Mouse (Mus musculus) limb, embryonic 11.5 days (tissue): Measurements from ENCODE around the gene Tex38. TPM values are rescaled to one million over a fixed set of nuclear protein-coding genes. Genes with fewer than 3 reads are reported as not detected.

Experiments
- ATAC-seq: fragments of 200-750 bp; cut with Nextera tagmentation; 2 replicates; pipeline ENCODE4 v1.8.0; 2017; ENCODE audit warnings: low read depth; ENCODE audit not compliant: insufficient number of reproducible peaks, low FRiP score, low TSS enrichment
- DNase-seq: peaks from one replicate; pipeline ENCODE4 v3.0.0-alpha.2; 2015; ENCODE audit warnings: low spot score
- H3K27ac ChIP-seq: fragments of 300-500 bp; sonication (generic); replicated peaks from 2 replicates; pipeline ENCODE4 v1.5.1; 2014; ENCODE audit warnings: low read depth, mild to moderate bottlenecking, low read length
- H3K27me3 ChIP-seq: fragments of 300-500 bp; sonication (generic); 2 replicates; pipeline ENCODE4 v1.6.1; 2014; ENCODE audit warnings: mild to moderate bottlenecking, low read length, mixed read lengths; ENCODE audit not compliant: control insufficient read depth, insufficient read depth
- H3K36me3 ChIP-seq: fragments of 300-500 bp; sonication (generic); 2 replicates; pipeline ENCODE4 v1.6.1; 2014; ENCODE audit warnings: mild to moderate bottlenecking, low read length, moderate library complexity, mixed read lengths; ENCODE audit not compliant: control insufficient read depth, insufficient read depth
- H3K4me1 ChIP-seq: fragments of 300-500 bp; sonication (generic); 2 replicates; pipeline ENCODE4 v1.6.1; 2014; ENCODE audit warnings: low read length, mixed read lengths; ENCODE audit not compliant: control insufficient read depth, insufficient read depth
- H3K4me2 ChIP-seq: fragments of 300-500 bp; sonication (generic); 2 replicates; pipeline ENCODE4 v1.6.1; 2014; ENCODE audit warnings: low read depth, mild to moderate bottlenecking, moderate library complexity; ENCODE audit not compliant: severe bottlenecking
- H3K4me3 ChIP-seq: fragments of 300-500 bp; sonication (generic); 2 replicates; pipeline ENCODE4 v1.5.1; 2014; ENCODE audit warnings: low read depth, low read length
- H3K9ac ChIP-seq: fragments of 300-500 bp; sonication (generic); 2 replicates; pipeline ENCODE4 v1.6.1; 2014; ENCODE audit warnings: mild to moderate bottlenecking, low read length
- H3K9me3 ChIP-seq: fragments of 300-500 bp; sonication (generic); 2 replicates; pipeline ENCODE4 v1.6.1; 2016; ENCODE audit warnings: low read length; ENCODE audit not compliant: control insufficient read depth
- WGBS: fragments of 180-500 bp; shearing (Covaris S2); extraction: QIAGEN DNeasy Blood & Tissue Kit; methylation state at CpG from one replicate; pipeline ENCODE4 v1.1.7; 2014; 5-methylcytosine and 5-hydroxymethylcytosine counted together
- polyA plus RNA-seq: library from polyadenylated mRNA; unstranded; fragments of >200 nt; fragmentation: Nextera tagmentation; extraction: Ambion mirVana; gene quantifications from 2 replicates; pipeline ENCODE4 v1.2.1, GENCODE M21; 2014

Gene Tex38
- polyA plus RNA-seq, 1 experiment from 2014 or later = 0.32 TPM

DNA sequence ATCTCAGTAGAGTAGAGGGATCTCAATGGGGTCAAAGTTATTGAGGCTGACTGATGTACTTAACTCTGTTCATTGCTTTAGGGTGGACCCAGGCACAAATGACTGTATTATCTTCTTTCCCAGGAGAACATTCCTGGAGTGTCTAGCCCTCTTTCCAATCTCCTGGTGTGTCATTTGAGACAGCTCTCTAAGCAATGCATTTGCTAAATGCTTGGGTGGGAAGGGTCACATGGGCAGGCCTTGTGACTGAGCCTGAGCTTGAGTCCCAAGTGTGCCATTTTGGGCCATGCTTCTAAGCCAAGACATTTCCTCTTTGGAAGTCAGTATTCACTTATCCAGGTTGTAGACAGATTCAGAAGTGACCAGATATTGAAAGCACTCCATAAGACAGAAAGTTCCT lies 40.6 kb upstream of the Tex38 start:
- no peaks in the 10 kb centered on the region for H3K27me3 ChIP-seq
- DNase-seq (no peak), ATAC-seq (no peak)
- no peaks in the 10 kb centered on the region for H3K36me3 ChIP-seq
- no peaks in the 10 kb centered on the region for H3K9me3 ChIP-seq
- H3K4me2 ChIP-seq = no peak overlapping the region
- H3K4me1 ChIP-seq = no peaks in the 10 kb centered on the region
- H3K4me3 ChIP-seq = no peak overlapping the region
- H3K27ac ChIP-seq = no peak overlapping the region
- no peak overlapping the region for H3K9ac ChIP-seq

DNA sequence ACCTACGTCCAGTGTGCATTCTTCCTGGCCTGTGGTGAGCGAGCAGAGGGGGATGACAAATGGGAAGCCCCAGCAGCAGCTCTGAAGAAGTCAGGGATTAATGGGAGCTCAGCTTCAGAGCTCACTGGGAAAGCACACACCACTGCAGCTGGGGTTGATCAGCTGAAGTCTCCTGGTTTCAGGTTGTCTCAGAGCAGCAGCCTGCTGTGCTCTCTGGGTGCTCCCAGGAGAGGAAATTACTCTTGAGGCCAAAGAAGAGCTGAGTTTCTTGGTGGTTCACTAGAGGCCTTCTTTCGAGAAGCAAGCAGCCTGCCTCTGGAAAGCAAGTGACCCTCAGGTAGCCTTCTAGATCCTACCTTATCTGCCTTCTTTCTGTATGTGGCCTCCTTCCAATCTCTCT lies 40.1 kb upstream of the Tex38 start:
- H3K27me3 ChIP-seq = no peaks in the 10 kb centered on the region
- no peaks in the 10 kb centered on the region for H3K4me1 ChIP-seq
- H3K4me2 ChIP-seq = no peak overlapping the region
- no peak overlapping the region for H3K9ac ChIP-seq
- H3K9me3 ChIP-seq = no peaks in the 10 kb centered on the region
- DNase-seq (no peak), ATAC-seq (no peak)
- H3K27ac ChIP-seq = no peak overlapping the region
- no peak overlapping the region for H3K4me3 ChIP-seq
- 72% methylated on average over 3 of the region's 3 CpGs for WGBS
- no peaks in the 10 kb centered on the region for H3K36me3 ChIP-seq

DNA sequence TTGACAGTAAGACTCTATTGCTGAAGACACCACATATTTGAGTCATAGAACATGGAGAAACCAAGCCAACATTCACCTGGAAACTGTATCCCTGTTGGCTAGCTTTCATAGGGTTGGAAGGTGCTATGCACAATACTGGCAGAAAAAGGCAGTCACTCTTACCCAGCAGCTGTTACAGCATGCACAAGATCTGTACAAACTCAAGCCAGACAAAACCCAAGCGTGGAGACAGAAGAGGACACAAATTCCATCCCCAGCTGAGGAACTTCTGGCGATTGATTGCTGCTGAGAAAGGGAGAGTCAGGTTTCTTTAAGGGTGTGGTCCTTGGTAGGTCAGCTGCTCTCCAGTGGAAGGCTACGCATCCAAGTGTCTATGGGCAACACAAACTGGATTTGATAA lies 39.4 kb upstream of the Tex38 start:
- WGBS = 71% methylated on average over 3 of the region's 3 CpGs

DNA sequence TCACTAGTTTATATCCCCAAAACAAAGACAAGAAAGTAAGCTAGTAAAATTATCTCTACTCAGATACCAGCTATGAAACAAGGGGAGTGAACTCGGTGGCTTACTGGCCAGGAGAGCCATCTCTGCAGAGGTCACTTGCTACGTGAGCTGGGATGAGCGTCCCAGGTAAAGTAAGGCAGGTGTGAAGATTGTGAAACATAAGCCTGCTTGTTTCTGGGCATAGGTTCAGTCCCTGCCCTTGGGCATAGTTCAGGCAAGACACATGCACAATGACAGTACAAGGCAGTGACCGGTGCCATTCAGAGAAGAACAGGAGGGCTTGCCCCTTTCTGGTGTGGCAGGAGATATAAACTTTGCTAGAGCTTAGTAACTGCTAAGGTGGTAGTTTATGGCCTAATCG lies 34.8 kb upstream of the Tex38 start:
- H3K9me3 ChIP-seq = no peaks in the 10 kb centered on the region
- no peak overlapping the region for H3K4me2 ChIP-seq
- H3K4me3 ChIP-seq = no peak overlapping the region
- DNase-seq (no peak), ATAC-seq (no peak)
- H3K27ac ChIP-seq = no peak overlapping the region
- H3K9ac ChIP-seq = no peak overlapping the region
- H3K36me3 ChIP-seq = no peaks in the 10 kb centered on the region; the same call in 1 of the 2 replicates
- H3K27me3 ChIP-seq = no peaks in the 10 kb centered on the region
- H3K4me1 ChIP-seq = no peaks in the 10 kb centered on the region
- 89% methylated on average over 5 of the region's 5 CpGs for WGBS

More for the DNA sequence above, 39.4 kb upstream of the Tex38 start:
- no peak overlapping the region for H3K27ac ChIP-seq
- no peaks in the 10 kb centered on the region for H3K36me3 ChIP-seq
- H3K4me2 ChIP-seq = no peak overlapping the region
- H3K9me3 ChIP-seq = no peaks in the 10 kb centered on the region
- DNase-seq (no peak), ATAC-seq (no peak)
- no peaks in the 10 kb centered on the region for H3K4me1 ChIP-seq
- H3K4me3 ChIP-seq = no peak overlapping the region
- H3K27me3 ChIP-seq = no peaks in the 10 kb centered on the region
- no peak overlapping the region for H3K9ac ChIP-seq

DNA sequence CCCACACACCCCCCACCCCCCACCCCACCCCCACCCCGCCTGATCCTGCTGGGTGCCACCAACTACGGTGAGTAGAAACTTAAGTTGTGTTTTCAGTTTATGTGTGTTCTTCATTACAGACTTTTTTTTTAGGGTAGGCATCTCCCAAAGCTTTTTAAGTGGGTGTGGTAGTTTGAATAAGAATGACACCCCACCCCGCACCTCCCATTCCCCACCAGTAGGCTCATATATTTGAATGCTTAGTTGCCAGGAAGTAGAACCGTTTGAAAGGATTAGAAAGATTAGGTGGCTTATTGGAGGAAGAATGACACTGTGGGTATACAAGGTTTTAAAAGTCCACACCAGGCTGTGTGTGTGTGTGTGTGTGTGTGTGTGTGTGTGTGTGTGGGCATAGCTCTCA lies 31.5 kb upstream of the Tex38 start:
- ATAC-seq (no peak), DNase-seq (no peak)
- Histone ChIP-seq H3K4me2 (no peak overlapping the region), H3K9ac (no peak overlapping the region), H3K27ac (no peak overlapping the region), H3K4me1 (no peaks in the 10 kb centered on the region), H3K27me3 (no peaks in the 10 kb centered on the region), H3K36me3 (no peaks in the 10 kb centered on the region; the same call in 1 of the 2 replicates), H3K9me3 (no peaks in the 10 kb centered on the region), H3K4me3 (no peak overlapping the region)
- 78% methylated on average over 4 of the region's 4 CpGs for WGBS

DNA sequence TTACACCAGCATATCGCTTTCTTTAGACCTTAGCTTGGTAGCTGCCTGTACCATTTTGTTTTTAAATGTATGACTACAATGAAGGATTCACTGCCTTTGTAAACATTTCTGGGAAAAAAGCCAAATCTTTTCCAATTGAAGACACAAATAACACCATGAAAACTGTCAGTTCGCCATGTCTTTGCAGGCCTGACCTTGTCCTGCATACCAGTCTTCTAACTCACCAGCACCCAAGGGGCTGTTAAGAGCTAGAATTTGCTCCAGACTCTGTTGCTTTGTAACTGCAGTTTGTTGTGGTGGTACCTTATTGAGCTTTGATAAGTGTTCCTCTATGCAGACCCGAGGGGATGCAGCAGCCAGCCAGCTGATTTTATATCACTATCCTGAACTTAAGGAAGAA lies 19.2 kb upstream of the Tex38 start:
- H3K27me3 ChIP-seq = no peaks in the 10 kb centered on the region
- WGBS = 95% methylated on average over 3 of the region's 3 CpGs
- no peak for DNase-seq

DNA sequence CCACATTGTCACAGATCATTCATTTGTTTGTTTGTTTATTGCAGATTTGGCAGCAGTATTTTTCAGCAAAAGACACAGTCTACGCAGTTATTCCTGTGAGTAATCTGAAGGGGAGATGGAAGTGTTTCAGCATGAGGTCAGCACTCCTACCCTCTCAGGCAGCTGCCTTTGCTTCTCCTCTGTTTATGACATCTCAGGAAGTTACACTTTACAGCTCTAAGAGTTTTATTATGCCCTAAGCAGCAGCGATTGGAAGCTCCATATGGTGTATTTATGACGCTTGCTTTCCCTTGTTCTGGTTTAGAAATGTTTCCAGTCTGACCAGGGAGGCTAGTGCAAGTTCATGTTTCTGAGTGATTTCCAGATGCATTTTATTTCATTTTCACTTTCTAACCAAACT lies 14.5 kb upstream of the Tex38 start:
- Histone ChIP-seq H3K4me2 (no peak overlapping the region), H3K4me1 (no peaks in the 10 kb centered on the region), H3K27ac (0 out of 2 replicates have a peak overlapping the region, but pooled peaks have one; percentile 14), H3K4me3 (no peak overlapping the region), H3K9ac (no peak overlapping the region), H3K27me3 (no peaks in the 10 kb centered on the region), H3K36me3 (peaks cover 3% of the 10 kb centered on the region; the same call in 1 of the 2 replicates), H3K9me3 (no peaks in the 10 kb centered on the region)
- 21% methylated on average over 3 of the region's 3 CpGs for WGBS
- ATAC-seq (peak; percentile 39; the same call in 1 of the 2 replicates), DNase-seq (no peak)

More for the DNA sequence above, 19.2 kb upstream of the Tex38 start:
- Histone ChIP-seq H3K36me3 (peaks cover 3% of the 10 kb centered on the region; the same call in 1 of the 2 replicates), H3K4me2 (no peak overlapping the region), H3K27ac (no peak overlapping the region), H3K4me3 (no peak overlapping the region), H3K9me3 (no peaks in the 10 kb centered on the region), H3K9ac (no peak overlapping the region), H3K4me1 (no peaks in the 10 kb centered on the region)
- no peak for ATAC-seq

DNA sequence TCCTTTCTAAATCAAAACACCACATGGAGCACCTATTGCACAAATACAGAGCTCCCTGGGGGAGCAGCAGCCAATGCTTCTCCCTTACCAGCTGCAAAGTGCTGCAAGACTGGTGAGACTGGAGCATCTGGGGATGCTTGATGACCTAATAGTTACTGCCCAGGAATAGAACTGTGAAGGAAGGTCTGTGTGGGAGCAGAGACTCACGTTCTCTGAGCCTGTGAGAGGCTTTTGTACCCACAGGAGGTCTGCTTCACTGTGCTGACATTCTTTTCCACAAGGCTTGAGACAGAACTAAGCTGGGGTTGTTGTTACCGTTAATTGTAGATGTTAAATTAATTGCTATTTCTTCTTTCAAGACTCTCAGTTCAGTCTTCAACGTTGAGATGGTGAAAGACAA lies 10.0 kb upstream of the Tex38 start:
- H3K9me3 ChIP-seq = no peaks in the 10 kb centered on the region
- no peak overlapping the region for H3K4me3 ChIP-seq
- H3K27me3 ChIP-seq = no peaks in the 10 kb centered on the region
- DNase-seq = no peak
- no peaks in the 10 kb centered on the region for H3K4me1 ChIP-seq
- H3K9ac ChIP-seq = no peak overlapping the region
- no peak overlapping the region for H3K27ac ChIP-seq
- WGBS = 85% methylated on average over 3 of the region's 3 CpGs
- H3K36me3 ChIP-seq = peaks cover 4% of the 10 kb centered on the region; the same call in 1 of the 2 replicates
- no peak overlapping the region for H3K4me2 ChIP-seq
- ATAC-seq = no peak

DNA sequence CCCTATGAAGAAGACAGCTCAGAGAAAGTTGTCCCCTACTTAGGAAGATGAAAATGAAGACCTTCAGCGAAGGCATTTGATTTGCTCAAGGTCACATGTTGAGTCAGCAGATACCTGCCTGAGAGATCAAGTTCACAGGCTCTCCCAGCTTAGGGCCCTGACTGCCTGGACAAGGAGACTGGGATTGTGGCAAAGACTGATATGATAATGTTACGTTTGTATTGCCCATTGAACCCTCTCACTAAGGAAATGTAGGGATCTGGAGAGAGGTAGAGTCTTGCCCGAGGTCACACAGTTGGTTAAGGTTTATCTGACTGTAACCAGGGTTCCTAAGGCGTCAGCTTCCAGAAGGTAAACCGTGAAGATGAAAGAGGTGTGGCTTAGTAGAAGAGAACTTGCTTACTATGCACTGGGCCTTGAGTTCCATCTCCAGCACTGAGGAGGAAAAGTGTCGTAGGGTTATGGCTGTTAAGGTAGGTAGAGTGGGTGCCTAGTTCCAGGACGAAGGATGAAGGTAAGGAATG lies 4.8 kb upstream of the Tex38 start:
- 60% methylated on average over 7 of the region's 7 CpGs for WGBS
- ATAC-seq = no peak

More for the DNA sequence above, 4.8 kb upstream of the Tex38 start:
- DNase-seq = no peak
- H3K4me3 ChIP-seq = peak overlapping the region; percentile 70
- H3K9me3 ChIP-seq = no peaks in the 10 kb centered on the region
- 0 out of 2 replicates have a peak, but pooled peaks cover 4% of the 10 kb centered on the region for H3K4me1 ChIP-seq
- peak overlapping the region; percentile 81 for H3K9ac ChIP-seq
- H3K27ac ChIP-seq = no peak overlapping the region
- peaks cover 4% of the 10 kb centered on the region; the same call in 1 of the 2 replicates for H3K36me3 ChIP-seq
- peak overlapping the region; percentile 58 for H3K4me2 ChIP-seq
- H3K27me3 ChIP-seq = no peaks in the 10 kb centered on the region
